Mouse (Mus musculus) heart, postnatal 10 days (tissue): ENCODE data around the gene Camkmt. TPM values are rescaled to one million over a fixed set of nuclear protein-coding genes. Genes with fewer than 3 reads are reported as not detected.

Experiments used
- DNase-seq, 2 experiments: peaks; one replicate each; pipeline ENCODE4 v3.0.0; 2021
- intact Hi-C: fragments of 180-260 bp; cut with DNase I; formaldehyde crosslinking; loops from one replicate; pipeline ENCODE4 v1.15.1; 2025
- total RNA-seq, 2 experiments: library from RNA; stranded (reverse); gene quantifications; 2 replicates each; pipeline ENCODE4 v1.2.3; 2021

Camkmt gene
- total RNA-seq, 2 experiments from 2014 or later = 3.7 to 4.4 TPM

DNA sequence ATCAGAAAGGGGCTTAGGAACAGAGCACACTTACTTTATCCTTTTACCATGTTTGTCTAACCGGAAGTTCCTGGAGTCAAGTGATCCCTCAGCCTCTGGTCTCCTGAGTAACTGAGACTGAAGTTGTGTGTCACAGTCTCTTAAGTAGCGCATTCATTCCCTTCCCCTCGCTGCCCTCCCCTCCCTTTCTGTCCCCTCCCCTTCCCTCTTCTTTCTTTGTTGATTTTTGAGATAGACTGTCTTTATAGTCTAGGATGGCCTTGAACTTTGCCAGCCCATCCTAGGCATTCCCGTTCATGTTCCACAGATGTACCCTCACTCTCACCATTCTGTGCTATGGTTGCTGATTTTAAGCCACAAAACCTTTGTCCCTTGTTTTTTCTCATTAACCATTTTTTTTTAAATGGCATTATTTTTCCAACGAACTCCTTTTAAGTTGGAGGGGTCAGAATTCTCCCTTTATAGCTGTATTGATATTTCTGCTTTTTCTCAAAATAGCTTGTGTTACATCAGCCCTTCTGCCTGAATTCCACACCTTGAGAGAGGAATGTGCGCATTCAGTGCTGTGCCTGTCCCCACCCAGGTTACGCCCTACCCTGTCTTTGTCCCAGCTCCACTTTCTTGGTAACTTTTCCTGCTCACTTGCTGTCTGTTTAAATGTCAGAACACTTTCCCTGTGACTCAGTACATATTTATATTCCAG, 72.4 kb downstream of the Camkmt start:
- DNase-seq = no peak
- intact Hi-C loops = no loop called here

GRCm38 (mm10) chr17:85163272-85163610, 72.9 kb downstream of the Camkmt start:
- intact Hi-C loops = no loop called here
- no peak for DNase-seq

DNA sequence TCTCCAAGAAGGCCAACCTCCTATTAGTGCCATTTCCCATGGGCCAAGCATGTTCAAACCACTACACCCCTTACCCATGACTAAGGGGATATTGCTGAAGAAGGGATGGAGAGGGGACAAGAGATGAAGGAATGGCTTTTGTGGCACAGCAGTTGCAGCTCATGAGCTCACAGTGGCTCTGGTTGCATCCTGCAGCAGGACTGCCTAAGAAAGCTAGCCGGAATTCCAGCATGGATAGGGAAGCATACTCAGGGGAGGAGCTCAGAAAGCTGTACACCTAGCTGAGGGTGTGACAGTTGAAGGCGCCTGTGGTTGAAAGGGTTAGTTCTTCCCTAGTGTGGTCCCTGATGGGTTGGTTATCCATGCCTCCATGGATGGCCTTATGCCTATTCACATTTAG, 78.4 kb downstream of the Camkmt start:
- no peak for DNase-seq
- intact Hi-C loops = no loop called here

DNA sequence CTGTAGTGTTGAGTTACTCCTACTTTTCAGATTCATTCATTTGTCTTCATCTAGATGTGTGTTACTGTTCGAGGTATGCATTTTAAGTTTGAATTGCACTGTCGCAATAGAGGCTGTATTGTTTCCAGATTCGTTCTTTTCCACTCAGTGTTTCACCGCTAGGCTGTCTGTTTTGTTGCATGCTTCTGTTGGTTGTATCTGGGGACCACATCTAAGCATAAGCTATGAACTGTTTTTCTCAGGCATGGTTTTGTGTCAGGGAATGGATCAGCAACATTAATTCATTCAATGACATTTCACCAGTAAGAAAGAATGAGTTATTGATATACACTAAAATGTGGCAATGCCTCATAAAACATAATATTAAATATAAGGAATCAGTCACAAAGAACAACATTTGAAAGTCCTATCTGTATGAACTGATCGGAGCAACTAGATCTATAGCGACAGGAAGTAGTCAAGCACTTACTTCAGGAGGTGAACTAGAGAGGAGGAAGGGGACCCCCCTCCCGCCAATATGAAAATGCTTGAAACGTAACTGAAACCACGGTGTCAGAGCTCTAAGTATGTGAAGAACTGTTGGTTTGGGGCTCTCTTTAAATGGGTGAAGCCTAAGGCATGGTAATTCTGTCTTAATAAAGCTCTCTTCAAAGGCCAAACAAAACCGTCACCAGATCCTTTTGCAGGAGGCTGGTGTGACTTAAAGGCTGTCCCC, 80.3 kb downstream of the Camkmt start:
- intact Hi-C loops = no loop called here
- DNase-seq = no peak

- no peak for DNase-seq
- intact Hi-C loops = no loop called here
Observed at GRCm38 (mm10) chr17:85171951-85172350, 81.6 kb downstream of the Camkmt start.

GRCm38 (mm10) chr17:85177231-85177630, 86.9 kb downstream of the Camkmt start:
- no peak for DNase-seq

DNA sequence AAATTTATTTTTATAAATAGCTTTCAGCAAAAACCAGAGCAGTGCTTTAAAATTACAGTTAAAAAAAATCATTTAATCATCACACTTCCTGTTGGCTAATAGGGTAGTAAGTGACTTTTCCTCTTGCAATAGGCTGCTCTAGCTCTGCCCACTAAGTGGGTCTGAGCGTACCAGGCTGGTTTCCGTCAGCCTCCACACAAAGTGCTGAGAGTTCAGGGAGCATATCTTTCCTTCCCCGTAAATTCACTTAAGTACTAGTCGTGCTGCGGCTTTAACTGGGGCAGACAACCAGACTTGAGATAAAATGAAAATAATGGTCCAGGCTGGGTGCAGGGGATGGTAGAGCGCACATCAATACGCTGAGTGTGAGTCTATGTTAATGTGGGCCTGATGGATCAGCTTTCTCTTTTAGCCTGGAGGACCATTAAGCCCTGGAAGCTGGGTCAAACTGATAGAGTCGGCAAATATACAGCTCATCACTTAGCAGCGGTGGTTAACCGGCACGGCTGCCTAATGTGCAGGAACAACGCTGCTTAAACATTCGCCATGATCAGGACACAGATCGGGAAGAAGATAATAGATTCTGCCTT, 90.2 kb downstream of the Camkmt start:
- intact Hi-C loops = no loop called here
- no peak for DNase-seq

More at GRCm38 (mm10) chr17:85177231-85177630, 86.9 kb downstream of the Camkmt start:
- intact Hi-C loops = no loop called here

DNA sequence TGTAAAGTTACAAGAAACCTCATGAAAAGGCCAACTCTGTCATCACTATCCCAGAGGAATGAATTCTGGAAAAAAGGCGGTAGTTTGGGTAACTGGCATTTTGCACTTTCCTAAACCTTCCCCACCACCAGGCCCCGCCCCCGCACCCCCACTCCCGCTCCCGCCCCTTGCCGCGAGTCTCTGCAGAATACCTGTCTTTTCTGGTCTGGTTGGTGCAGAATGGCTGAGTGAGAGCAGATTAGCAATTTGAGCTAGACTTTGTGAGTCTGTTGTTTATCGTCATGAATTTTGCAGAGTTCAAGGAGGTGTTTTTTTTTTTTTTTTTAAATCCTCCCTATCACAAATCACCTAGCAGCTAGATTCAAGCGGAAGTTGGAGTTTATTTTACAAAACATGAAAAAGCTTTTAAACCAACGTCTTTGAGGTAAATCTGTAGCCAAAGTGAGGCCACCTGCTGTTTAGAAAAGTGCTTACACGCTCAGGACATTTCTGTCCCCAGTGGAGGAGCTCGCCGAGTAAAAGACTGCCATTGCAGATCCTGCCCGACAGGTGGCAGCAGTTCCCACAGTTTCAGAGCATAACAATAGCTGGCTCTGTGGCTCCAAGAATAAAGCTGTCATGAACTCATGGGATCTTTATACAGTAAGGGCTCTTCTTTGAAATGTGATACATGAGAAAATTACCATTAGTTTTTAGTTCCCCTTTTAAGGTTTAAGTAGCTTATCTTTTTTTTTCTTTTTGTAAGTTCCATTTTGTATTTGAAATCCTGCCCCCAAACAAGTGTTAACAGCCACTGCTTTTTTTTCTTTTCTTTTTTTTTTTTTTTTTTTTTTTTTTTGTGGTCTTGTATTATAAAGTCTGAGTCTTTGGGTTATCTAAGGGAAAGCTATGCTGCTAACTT, 99.1 kb downstream of the Camkmt start:
- intact Hi-C loops = loop anchor here (1.0 to 5.0 kb wide), 4 partner anchors 73 to 873 kb away; no protein-coding TSS in a partner anchor
- DNase-seq = peak; percentile 91 to 93

GRCm38 (mm10) chr17:85190128-85190435, 99.7 kb downstream of the Camkmt start:
- intact Hi-C loops = no loop called here
- no peak for DNase-seq

- DNase-seq = no peak
- intact Hi-C loops = no loop called here
Observed at GRCm38 (mm10) chr17:85193294-85193693, 102.9 kb downstream of the Camkmt start.

DNA sequence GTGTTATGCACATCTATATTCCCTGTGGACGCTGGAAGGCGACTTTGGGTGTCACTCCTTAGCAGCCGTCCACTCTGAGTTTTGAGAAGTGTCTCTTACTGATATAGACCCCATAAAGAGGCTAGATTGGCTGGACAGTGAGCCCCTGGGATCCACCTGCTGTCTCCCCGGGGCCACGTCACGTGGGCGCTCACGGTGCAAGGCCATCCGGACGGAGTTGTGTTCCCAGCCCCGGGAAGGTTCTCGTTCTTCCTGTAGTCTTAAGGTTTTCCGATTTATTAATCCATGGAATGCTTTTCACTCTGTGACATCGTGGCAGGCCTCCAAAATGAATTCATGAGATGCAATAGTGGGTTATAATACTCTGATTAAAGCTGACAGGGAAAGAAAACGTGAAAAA, 108.4 kb downstream of the Camkmt start:
- DNase-seq = no peak
- intact Hi-C loops = no loop called here

DNA sequence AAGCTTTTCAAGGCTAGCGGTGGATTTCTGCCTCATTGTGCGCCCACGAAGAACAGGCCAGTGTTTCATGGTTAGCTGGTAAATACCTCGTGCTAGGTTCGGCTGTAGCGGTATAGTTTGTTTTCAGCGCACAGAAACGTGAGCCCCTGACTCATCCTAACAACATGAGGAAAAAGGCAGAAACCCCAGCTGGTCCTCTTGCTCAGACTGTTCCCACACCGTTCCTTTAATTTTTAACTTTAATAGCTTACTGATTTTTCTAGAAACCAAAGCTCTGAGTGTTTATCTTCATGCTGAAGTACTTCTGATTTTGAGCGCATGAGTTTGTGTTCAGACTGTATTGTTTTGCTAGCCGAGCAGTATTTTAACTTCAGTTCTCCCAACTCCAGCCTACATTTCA, 109.0 kb downstream of the Camkmt start:
- intact Hi-C loops = no loop called here

DNA sequence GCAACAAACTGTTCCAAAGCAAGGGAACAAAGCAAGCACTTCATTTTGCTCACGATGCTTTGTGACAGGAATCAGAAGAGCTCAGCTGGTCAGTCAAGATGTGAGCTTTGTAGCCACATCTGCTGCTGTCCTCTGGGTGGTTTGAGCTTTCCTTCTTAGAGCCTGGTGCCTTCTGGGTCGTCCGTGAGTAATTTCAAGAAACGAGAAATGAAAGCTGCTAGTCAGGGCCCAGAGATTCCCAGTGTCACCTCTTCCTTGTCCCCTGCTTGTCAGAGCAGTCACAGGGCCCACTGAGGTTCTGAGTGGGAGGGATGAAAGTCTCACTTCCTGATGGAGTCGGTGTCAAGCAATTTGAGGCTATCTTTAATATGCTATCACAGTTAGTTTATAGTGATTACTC, 127.7 kb downstream of the Camkmt start:
- intact Hi-C loops = no loop called here
- no peak for DNase-seq

More for the DNA sequence above, 109.0 kb downstream of the Camkmt start:
- no peak for DNase-seq

- intact Hi-C loops = no loop called here
- DNase-seq = no peak
Observed at GRCm38 (mm10) chr17:85242109-85242508, 151.8 kb downstream of the Camkmt start.

GRCm38 (mm10) chr17:85248962-85249361, 158.6 kb downstream of the Camkmt start:
- intact Hi-C loops = no loop called here
- DNase-seq = peak in 1 of 2 experiments; percentile 3

- DNase-seq = no peak
- intact Hi-C loops = no loop called here
Observed at GRCm38 (mm10) chr17:85249744-85250143, 159.4 kb downstream of the Camkmt start.

- DNase-seq = no peak
- intact Hi-C loops = no loop called here
Observed at GRCm38 (mm10) chr17:85256930-85257329, 166.6 kb downstream of the Camkmt start.

GRCm38 (mm10) chr17:85257348-85257747, 167.0 kb downstream of the Camkmt start:
- intact Hi-C loops = no loop called here
- no peak for DNase-seq

DNA sequence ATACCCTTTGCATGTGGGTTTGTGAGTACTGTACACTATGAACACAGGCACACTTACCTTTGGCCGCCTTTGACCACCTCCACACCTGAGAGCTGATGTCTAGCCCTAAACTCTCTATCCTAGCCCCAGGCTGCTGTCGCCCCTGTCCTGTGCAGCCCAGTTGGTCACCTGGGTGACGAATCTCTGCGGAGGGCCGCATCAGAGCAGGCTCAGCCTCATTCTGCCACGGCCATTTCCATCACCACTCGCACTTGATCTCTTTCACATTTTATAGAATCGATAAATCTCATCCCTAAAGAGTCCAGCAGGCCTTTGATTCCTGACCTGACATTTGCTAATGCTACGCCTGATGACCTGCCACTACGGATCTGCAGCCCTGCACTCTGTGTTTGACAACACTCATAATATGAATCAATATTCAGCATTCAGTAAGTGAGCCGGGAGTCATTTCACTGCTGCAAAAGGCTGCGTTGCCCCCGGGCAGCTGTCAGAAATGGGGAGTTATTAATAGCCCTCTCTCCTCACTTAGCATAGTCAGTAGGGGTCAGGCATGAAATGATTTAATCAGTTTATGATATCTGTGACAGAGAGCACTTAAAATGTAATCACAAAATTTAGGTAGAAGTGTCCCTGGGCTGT, 168.5 kb downstream of the Camkmt start:
- intact Hi-C loops = no loop called here
- no peak for DNase-seq

DNA sequence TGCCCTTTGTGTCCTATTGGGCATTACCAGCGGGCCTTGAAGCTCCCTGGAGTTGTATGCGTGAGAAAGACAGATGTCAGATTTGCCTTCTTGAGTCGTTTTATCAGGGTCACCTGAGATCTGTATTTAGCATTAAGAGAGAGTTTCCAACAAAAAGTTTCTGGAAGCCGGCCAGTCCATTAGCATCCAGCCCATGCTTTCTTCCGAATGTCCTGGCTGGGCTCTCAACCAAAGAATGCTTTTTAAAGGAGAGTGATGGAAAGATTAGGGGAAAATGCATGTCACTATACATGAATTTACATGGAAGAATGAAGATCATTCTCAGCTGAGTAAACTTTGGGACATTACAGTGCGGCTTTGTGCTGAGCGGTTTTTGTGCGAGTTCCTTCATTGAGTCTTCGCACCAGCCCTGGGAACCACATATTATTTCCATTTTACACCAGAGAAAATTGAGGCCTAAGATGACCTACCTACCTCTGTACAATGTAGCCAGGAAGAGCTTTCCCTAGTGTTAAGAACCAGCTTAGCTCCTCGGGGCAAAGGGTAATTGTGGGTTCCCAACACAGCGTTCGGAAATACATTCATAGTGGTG, 176.6 kb downstream of the Camkmt start:
- no peak for DNase-seq
- intact Hi-C loops = no loop called here
